Mouse (Mus musculus) heart, embryonic 13.5 days (tissue): ENCODE measurements around the gene Ccdc155. TPM values are rescaled to one million over a fixed set of nuclear protein-coding genes. Genes with fewer than 3 reads are reported as not detected.

ENCODE experiments used
- ATAC-seq: fragments of 200-750 bp; cut with Nextera tagmentation; 2 replicates; pipeline ENCODE4 v1.8.0; 2017; ENCODE audit warnings: moderate TSS enrichment; ENCODE audit not compliant: insufficient number of reproducible peaks, low FRiP score, low TSS enrichment; ENCODE audit errors: extremely low read depth
- H3K27ac ChIP-seq: fragments of 300-500 bp; sonication (generic); replicated peaks from 2 replicates; pipeline ENCODE4 v1.5.1; 2015; ENCODE audit warnings: moderate library complexity, mild to moderate bottlenecking, inconsistent platforms
- H3K27me3 ChIP-seq: fragments of 300-500 bp; sonication (generic); replicated peaks from 2 replicates; pipeline ENCODE4 v1.6.1; 2015; ENCODE audit warnings: mild to moderate bottlenecking, inconsistent platforms
- H3K36me3 ChIP-seq: fragments of 300-500 bp; sonication (generic); 2 replicates; pipeline ENCODE4 v1.6.1; 2015; ENCODE audit warnings: mild to moderate bottlenecking, inconsistent platforms
- H3K4me1 ChIP-seq: fragments of 300-500 bp; sonication (generic); 2 replicates; pipeline ENCODE4 v1.6.1; 2015; ENCODE audit warnings: inconsistent platforms
- H3K4me2 ChIP-seq: fragments of 300-500 bp; sonication (generic); 2 replicates; pipeline ENCODE4 v1.6.1; 2015; ENCODE audit warnings: inconsistent platforms, mild to moderate bottlenecking, moderate library complexity
- H3K4me3 ChIP-seq: fragments of 300-500 bp; sonication (generic); 2 replicates; pipeline ENCODE4 v1.5.1; 2015; ENCODE audit warnings: moderate library complexity, mild to moderate bottlenecking, inconsistent platforms
- H3K9ac ChIP-seq: fragments of 300-500 bp; sonication (generic); 2 replicates; pipeline ENCODE4 v1.6.1; 2015; ENCODE audit warnings: inconsistent platforms, mild to moderate bottlenecking, moderate library complexity
- H3K9me3 ChIP-seq: fragments of 300-500 bp; sonication (generic); 2 replicates; pipeline ENCODE4 v1.6.1; 2016; ENCODE audit warnings: inconsistent platforms
- WGBS: fragments of 180-500 bp; shearing (Covaris S2); methylation state at CpG from one replicate; pipeline ENCODE4 v1.1.7; 2015; ENCODE audit warnings: mixed read lengths; 5-methylcytosine and 5-hydroxymethylcytosine counted together
- polyA plus RNA-seq: library from polyadenylated mRNA; unstranded; fragments of >200 nt; fragmentation: Nextera tagmentation; extraction: Ambion mirVana; gene quantifications from 2 replicates; pipeline ENCODE4 v1.2.1, GENCODE M21; 2015

The Ccdc155 gene
- polyA plus RNA-seq, 1 experiment from 2014 or later: 0.51 TPM

DNA sequence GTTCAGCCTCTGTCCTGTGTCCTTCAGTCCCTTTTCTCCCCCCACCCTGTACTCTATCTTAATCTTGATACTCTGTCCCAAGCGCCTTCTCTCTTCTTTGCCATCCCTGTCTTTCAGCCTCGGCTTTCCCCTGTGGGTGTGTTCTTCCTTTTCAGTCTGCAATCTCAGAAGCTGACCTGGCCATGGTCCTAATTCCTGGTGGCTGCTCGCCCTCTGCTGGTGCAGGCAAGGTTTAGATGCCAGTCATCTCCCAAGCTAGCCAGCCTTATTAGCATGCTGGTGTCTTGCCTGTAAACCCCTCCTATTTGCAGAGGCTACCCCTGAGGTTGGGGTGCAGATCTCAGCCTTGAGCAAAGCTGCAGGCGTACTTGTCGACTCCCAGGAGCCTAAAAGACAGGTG is 6.3 kb downstream of the Ccdc155 start:
- Histone ChIP-seq H3K27ac (no peak overlapping the region), H3K4me1 (peaks cover 23% of the 10 kb centered on the region), H3K4me2 (no peak overlapping the region), H3K4me3 (no peak overlapping the region), H3K9me3 (no peaks in the 10 kb centered on the region), H3K9ac (no peak overlapping the region), H3K27me3 (peaks cover 29% of the 10 kb centered on the region), H3K36me3 (no peaks in the 10 kb centered on the region)
- WGBS: 4% methylated on average over 5 of the region's 5 CpGs
- no peak for ATAC-seq

GRCm38 (mm10) chr7:45196994-45197393 is 7.7 kb downstream of the Ccdc155 start:
- ATAC-seq: no peak
- 56% methylated on average over 5 of the region's 5 CpGs for WGBS
- H3K4me2 ChIP-seq: no peak overlapping the region
- H3K36me3 ChIP-seq: no peaks in the 10 kb centered on the region
- H3K27ac ChIP-seq: no peak overlapping the region
- H3K4me3 ChIP-seq: no peak overlapping the region
- H3K27me3 ChIP-seq: peaks cover 39% of the 10 kb centered on the region
- H3K9ac ChIP-seq: no peak overlapping the region
- H3K4me1 ChIP-seq: peaks cover 19% of the 10 kb centered on the region
- no peaks in the 10 kb centered on the region for H3K9me3 ChIP-seq

GRCm38 (mm10) chr7:45196176-45196535 is 8.5 kb downstream of the Ccdc155 start:
- H3K4me1 ChIP-seq: peaks cover 26% of the 10 kb centered on the region
- WGBS: 71% methylated on average over 4 of the region's 4 CpGs
- peaks cover 47% of the 10 kb centered on the region for H3K27me3 ChIP-seq
- H3K4me3 ChIP-seq: no peak overlapping the region
- H3K4me2 ChIP-seq: no peak overlapping the region
- H3K9ac ChIP-seq: no peak overlapping the region
- ATAC-seq: no peak
- no peak overlapping the region for H3K27ac ChIP-seq
- H3K36me3 ChIP-seq: no peaks in the 10 kb centered on the region
- H3K9me3 ChIP-seq: no peaks in the 10 kb centered on the region

DNA sequence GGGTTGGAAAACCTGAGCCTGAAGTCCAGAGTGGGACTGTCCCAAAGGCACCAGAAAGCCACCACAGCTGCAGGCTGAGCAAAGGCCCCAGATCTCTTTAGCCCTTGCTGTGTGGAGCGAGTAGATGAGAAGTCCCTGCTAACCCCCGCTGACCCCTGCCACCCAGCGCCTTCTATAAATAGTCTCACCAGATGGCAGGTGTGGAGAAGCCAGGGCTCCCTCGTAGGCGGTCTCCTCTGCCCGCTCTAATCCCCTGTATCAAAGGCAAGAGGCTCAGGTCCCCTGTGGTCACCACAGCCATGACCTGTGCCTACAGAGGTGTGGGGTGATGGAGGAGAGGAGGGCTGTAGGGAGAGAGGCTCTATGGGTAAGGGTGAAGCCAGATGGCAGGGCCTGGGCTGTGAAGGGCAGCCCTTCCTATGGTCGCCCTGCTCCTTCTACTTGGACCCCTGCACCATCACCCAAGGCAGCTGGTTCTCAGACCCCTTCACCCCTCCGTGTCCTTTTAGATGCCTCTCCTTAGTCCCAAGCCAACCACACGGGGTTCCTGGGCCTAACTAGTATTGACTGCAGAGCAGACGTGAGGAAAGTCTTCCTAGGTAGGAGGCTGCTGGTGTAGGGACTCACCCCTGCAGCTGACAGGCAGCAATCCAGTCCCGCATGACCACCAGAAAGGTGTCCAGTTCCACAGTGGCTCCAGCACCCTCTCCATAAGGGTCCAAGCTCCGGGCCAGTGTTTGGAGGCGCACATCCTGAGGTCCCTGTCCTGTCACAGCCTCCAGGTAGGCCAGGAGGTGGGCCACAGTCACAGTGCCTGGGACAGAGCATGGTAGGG is 9.1 kb downstream of the Ccdc155 start:
- H3K9me3 ChIP-seq: no peaks in the 10 kb centered on the region
- H3K27ac ChIP-seq: no peak overlapping the region
- H3K27me3 ChIP-seq: peaks cover 53% of the 10 kb centered on the region
- H3K4me1 ChIP-seq: peaks cover 26% of the 10 kb centered on the region
- H3K9ac ChIP-seq: no peak overlapping the region
- no peak overlapping the region for H3K4me2 ChIP-seq
- no peak for ATAC-seq
- WGBS: 51% methylated on average over 13 of the region's 13 CpGs
- no peak overlapping the region for H3K4me3 ChIP-seq
- H3K36me3 ChIP-seq: no peaks in the 10 kb centered on the region

DNA sequence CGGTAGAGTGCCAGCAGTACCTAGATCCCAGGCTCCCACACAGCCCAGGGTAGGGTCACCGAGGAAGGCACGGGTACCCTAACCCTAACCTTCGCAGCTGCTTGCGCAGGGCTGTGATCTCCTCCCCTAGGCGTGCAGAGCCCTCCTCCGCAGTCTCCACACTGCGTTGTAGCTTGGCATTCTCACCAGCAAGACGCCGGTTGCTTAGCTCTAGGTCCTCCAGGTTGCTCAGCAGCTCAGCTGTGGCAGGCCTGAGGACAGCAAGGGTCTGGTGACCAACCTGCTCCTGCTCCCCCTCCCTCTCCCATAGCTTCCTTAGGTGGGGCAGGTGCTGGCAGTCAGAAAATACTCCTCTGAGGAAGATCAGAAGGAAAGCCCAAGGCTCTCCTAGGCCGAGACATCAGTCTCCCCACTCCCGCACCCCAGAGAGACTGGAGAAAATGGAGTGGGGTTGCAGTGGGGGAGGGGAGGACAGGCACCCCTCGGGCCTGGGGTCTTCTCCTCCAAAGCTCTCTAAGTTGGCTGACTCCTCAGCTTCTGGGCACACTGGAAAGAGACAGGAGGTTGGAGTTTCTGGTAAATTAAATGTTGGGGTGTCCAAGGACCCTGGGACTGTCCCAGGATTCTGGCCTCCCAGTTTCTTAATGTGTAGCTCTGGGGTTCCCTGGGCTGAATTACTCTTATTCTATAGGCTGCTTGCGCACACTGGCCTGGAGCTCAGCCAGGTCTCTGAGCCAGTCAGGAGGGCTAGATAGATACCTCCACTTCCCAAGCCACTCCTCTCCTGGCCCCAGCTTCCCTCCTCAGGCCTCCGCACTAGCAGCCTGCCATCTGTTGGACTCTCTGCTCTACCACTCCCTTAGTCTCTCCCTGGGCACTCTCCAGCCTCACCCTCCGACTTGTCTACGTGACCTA is 10.6 kb downstream of the Ccdc155 start:
- no peak for ATAC-seq
- Histone ChIP-seq H3K9me3 (no peaks in the 10 kb centered on the region), H3K36me3 (no peaks in the 10 kb centered on the region), H3K27ac (no peak overlapping the region), H3K4me3 (no peak overlapping the region), H3K4me1 (peaks cover 26% of the 10 kb centered on the region), H3K9ac (no peak overlapping the region), H3K27me3 (peaks cover 62% of the 10 kb centered on the region), H3K4me2 (no peak overlapping the region)
- 74% methylated on average over 17 of the region's 17 CpGs for WGBS

GRCm38 (mm10) chr7:45193406-45193805 is 11.3 kb downstream of the Ccdc155 start:
- 63% methylated on average over 5 of the region's 5 CpGs for WGBS
- ATAC-seq: no peak
- H3K9ac ChIP-seq: no peak overlapping the region
- H3K4me1 ChIP-seq: peaks cover 26% of the 10 kb centered on the region
- H3K27me3 ChIP-seq: peaks cover 63% of the 10 kb centered on the region
- no peak overlapping the region for H3K4me3 ChIP-seq
- H3K36me3 ChIP-seq: no peaks in the 10 kb centered on the region
- no peak overlapping the region for H3K27ac ChIP-seq
- no peaks in the 10 kb centered on the region for H3K9me3 ChIP-seq
- H3K4me2 ChIP-seq: no peak overlapping the region

GRCm38 (mm10) chr7:45192585-45193310 is 11.9 kb downstream of the Ccdc155 start:
- Histone ChIP-seq H3K36me3 (no peaks in the 10 kb centered on the region), H3K9me3 (no peaks in the 10 kb centered on the region), H3K27me3 (peaks cover 68% of the 10 kb centered on the region), H3K4me1 (peaks cover 26% of the 10 kb centered on the region), H3K9ac (no peak overlapping the region), H3K4me3 (no peak overlapping the region), H3K27ac (no peak overlapping the region), H3K4me2 (no peak overlapping the region)
- no peak for ATAC-seq
- WGBS: 77% methylated on average over 7 of the region's 7 CpGs

DNA sequence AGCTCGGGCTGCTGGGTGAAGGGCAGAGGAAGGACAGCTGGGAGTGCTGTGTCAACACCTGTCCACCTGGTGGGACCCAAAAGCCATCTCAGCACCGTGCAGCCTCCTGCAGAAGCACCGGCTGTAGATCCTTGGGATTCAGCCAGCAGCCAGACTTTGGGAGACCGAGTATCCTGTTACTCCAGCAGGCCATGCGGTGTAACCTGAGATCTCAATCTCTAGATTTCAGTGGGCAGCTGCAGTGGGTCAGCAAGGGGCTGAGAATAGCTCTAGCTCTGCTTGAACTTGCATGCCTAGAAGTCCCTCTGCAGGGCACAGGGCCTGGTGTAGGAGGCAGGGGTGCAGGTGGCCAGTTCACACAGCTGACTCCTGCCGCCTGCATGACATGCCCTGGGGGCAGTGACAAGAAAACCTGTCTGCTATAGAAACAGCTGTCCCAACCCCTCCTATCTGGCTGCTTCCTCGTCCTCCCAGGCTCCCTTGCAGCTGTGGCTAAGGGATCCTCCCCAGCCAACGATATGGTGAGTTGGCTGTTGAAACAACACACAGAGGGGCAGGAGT is 12.8 kb downstream of the Ccdc155 start:
- Histone ChIP-seq H3K27me3 (peaks cover 69% of the 10 kb centered on the region), H3K4me2 (no peak overlapping the region), H3K27ac (no peak overlapping the region), H3K9me3 (no peaks in the 10 kb centered on the region), H3K4me1 (peaks cover 24% of the 10 kb centered on the region), H3K4me3 (no peak overlapping the region), H3K9ac (peak overlapping the region; percentile 45; the same call in 1 of the 2 replicates), H3K36me3 (no peaks in the 10 kb centered on the region)
- 7% methylated on average over 8 of the region's 8 CpGs for WGBS
- ATAC-seq: no peak

GRCm38 (mm10) chr7:45191161-45191560 is 13.5 kb downstream of the Ccdc155 start:
- Histone ChIP-seq H3K36me3 (no peaks in the 10 kb centered on the region), H3K27me3 (peaks cover 75% of the 10 kb centered on the region), H3K9ac (no peak overlapping the region), H3K4me2 (no peak overlapping the region), H3K4me3 (no peak overlapping the region), H3K4me1 (peaks cover 24% of the 10 kb centered on the region), H3K27ac (no peak overlapping the region), H3K9me3 (no peaks in the 10 kb centered on the region)
- WGBS: 56% methylated on average over 2 of the region's 2 CpGs
- no peak for ATAC-seq

- Histone ChIP-seq H3K4me2 (no peak overlapping the region), H3K4me3 (no peak overlapping the region), H3K9ac (no peak overlapping the region), H3K4me1 (peaks cover 16% of the 10 kb centered on the region), H3K36me3 (no peaks in the 10 kb centered on the region), H3K27me3 (peaks cover 85% of the 10 kb centered on the region), H3K27ac (no peak overlapping the region), H3K9me3 (no peaks in the 10 kb centered on the region)
- no peak for ATAC-seq
- 83% methylated on average over 6 of the region's 6 CpGs for WGBS
These were observed 14.5 kb downstream of the Ccdc155 start for GRCm38 (mm10) chr7:45190186-45190585.

DNA sequence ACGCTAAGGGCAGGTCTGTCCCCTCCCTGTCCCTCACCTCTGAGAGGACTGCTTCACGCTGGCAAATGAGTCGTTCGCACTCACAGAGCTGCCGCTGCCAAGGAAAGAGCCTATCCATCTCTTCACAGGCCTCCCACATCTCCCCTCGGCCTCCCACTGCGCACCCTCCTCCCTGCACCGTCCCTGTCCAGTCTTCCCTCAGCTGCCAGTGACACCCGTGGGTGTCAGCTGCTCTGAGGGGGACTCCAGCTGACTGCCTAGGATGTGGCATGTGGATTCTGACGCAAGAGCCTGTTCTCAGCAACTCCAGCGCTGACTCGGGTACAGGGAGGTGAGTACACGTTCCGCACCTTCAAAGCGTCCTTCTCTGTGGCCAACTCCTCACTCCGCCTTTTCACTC is 15.1 kb downstream of the Ccdc155 start:
- no peaks in the 10 kb centered on the region for H3K9me3 ChIP-seq
- ATAC-seq: no peak
- no peak overlapping the region for H3K4me2 ChIP-seq
- H3K4me3 ChIP-seq: no peak overlapping the region
- no peak overlapping the region for H3K27ac ChIP-seq
- no peak overlapping the region for H3K9ac ChIP-seq
- peaks cover 13% of the 10 kb centered on the region for H3K4me1 ChIP-seq
- H3K36me3 ChIP-seq: no peaks in the 10 kb centered on the region
- 48% methylated on average over 16 of the region's 16 CpGs for WGBS
- peaks cover 91% of the 10 kb centered on the region for H3K27me3 ChIP-seq
